Mouse (Mus musculus) limb, embryonic 10.5 days (tissue): Measurements from ENCODE around the gene Pcna. TPM values are rescaled to one million over a fixed set of nuclear protein-coding genes. Genes with fewer than 3 reads are reported as not detected.
"Not testable (repeated sequence)": the region's sequence is repeated elsewhere in the genome, so short reads cannot be mapped to it uniquely, and the experiment has no call there.

ENCODE experiments used
- DNase-seq: peaks from one replicate; pipeline ENCODE4 v3.0.0-alpha.2; 2017; ENCODE audit warnings: low spot score
- H3K27ac ChIP-seq: fragments of 300-500 bp; sonication (generic); 2 replicates; pipeline ENCODE4 v1.5.1; 2016; ENCODE audit warnings: mild to moderate bottlenecking
- H3K27me3 ChIP-seq: fragments of 300-500 bp; sonication (generic); 2 replicates; pipeline ENCODE4 v1.6.1; 2016; ENCODE audit warnings: low read depth, mild to moderate bottlenecking; ENCODE audit not compliant: poor library complexity, severe bottlenecking
- H3K36me3 ChIP-seq: fragments of 300-500 bp; sonication (generic); 2 replicates; pipeline ENCODE4 v1.6.1; 2016; ENCODE audit warnings: mild to moderate bottlenecking, moderate library complexity
- H3K4me1 ChIP-seq: fragments of 300-500 bp; sonication (generic); 2 replicates; pipeline ENCODE4 v1.6.1; 2016
- H3K4me3 ChIP-seq: fragments of 300-500 bp; sonication (generic); 2 replicates; pipeline ENCODE4 v1.5.1; 2016; ENCODE audit warnings: mild to moderate bottlenecking, moderate library complexity
- H3K9me3 ChIP-seq: fragments of 300-500 bp; sonication (generic); replicated peaks from 2 replicates; pipeline ENCODE4 v1.6.1; 2016; ENCODE audit warnings: mild to moderate bottlenecking
- WGBS: fragments of 180-500 bp; shearing (Covaris S2); methylation state at CpG from one replicate; pipeline ENCODE4 v1.1.7; 2016; 5-methylcytosine and 5-hydroxymethylcytosine counted together
- polyA plus RNA-seq: library from polyadenylated mRNA; unstranded; fragments of >200 nt; fragmentation: Nextera tagmentation; extraction: Ambion mirVana; gene quantifications from 2 replicates; pipeline ENCODE4 v1.2.1, GENCODE M21; 2016

Gene Pcna
- polyA plus RNA-seq = 401 and 431 TPM in 2 replicates

- H3K27ac ChIP-seq = peak within 1 kb of the TSS; percentile 91
- H3K4me3 ChIP-seq = peak within 1 kb of the TSS; percentile 65
- under 1% methylated on average over 79 of the region's 79 CpGs for WGBS
- H3K36me3 ChIP-seq = peaks cover 36% of the 10 kb centered on the region
- peaks cover 31% of the 10 kb centered on the region for H3K4me1 ChIP-seq
- H3K27me3 ChIP-seq = no peaks in the 10 kb centered on the region
- H3K9me3 ChIP-seq = no peaks in the 10 kb centered on the region
- peak; percentile 95 for DNase-seq
Measured at GRCm38 (mm10) chr2:132252542-132253528, at the start of gene Pcna. Pcna (minus strand) TSS chr2:132253314.

GRCm38 (mm10) chr2:132301436-132301835 is 48.3 kb upstream of the Pcna start:
- WGBS = 93% methylated on average over 4 of the region's 4 CpGs
- Histone ChIP-seq H3K27me3 (no peaks in the 10 kb centered on the region), H3K27ac (no peak overlapping the region), H3K9me3 (no peaks in the 10 kb centered on the region), H3K4me1 (no peaks in the 10 kb centered on the region), H3K36me3 (peaks cover 92% of the 10 kb centered on the region), H3K4me3 (no peak overlapping the region)
- DNase-seq = no peak

- no peaks in the 10 kb centered on the region for H3K27me3 ChIP-seq
- DNase-seq = no peak
- H3K4me1 ChIP-seq = no peaks in the 10 kb centered on the region
- no peak overlapping the region for H3K27ac ChIP-seq
- H3K36me3 ChIP-seq = peaks cover 99% of the 10 kb centered on the region
- H3K4me3 ChIP-seq = no peak overlapping the region
- WGBS = 93% methylated on average over 4 of the region's 4 CpGs
- H3K9me3 ChIP-seq = no peaks in the 10 kb centered on the region
Measured at GRCm38 (mm10) chr2:132298250-132298649, 45.1 kb upstream of the Pcna start.

GRCm38 (mm10) chr2:132293694-132294450 is 40.8 kb upstream of the Pcna start:
- no peak overlapping the region for H3K27ac ChIP-seq
- WGBS = 90% methylated on average over 10 of the region's 10 CpGs
- no peaks in the 10 kb centered on the region for H3K27me3 ChIP-seq
- no peaks in the 10 kb centered on the region for H3K9me3 ChIP-seq
- H3K4me3 ChIP-seq = no peak overlapping the region
- H3K36me3 ChIP-seq = peaks cover 58% of the 10 kb centered on the region
- no peak for DNase-seq
- peaks cover 7% of the 10 kb centered on the region for H3K4me1 ChIP-seq

DNA sequence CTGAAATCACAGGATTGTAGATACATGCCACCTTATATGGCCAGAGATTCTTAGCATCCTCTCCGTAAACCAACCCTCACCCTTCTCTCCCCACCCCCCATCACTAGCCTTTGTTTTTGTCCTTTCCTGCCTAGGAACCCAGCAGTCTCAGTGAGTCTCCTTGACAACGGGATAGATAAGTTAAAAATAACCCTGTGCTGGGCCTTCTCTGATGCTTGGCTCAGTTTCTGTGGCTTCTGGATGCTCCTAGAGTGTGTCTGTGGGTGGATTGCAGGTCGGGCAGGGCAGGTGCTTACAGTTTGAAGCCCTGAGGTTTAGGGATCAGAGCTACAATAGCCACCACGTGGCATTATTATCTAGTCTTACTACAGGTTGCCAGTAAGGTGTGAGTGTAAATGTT is 39.0 kb upstream of the Pcna start:
- 56% methylated on average over 4 of the region's 4 CpGs for WGBS
- no peak overlapping the region for H3K27ac ChIP-seq

GRCm38 (mm10) chr2:132291265-132291664 is 38.2 kb upstream of the Pcna start:
- Histone ChIP-seq H3K4me3 (no peak overlapping the region), H3K4me1 (peaks cover 7% of the 10 kb centered on the region), H3K27me3 (no peaks in the 10 kb centered on the region), H3K9me3 (no peaks in the 10 kb centered on the region), H3K27ac (no peak overlapping the region), H3K36me3 (peaks cover 32% of the 10 kb centered on the region)
- DNase-seq = no peak
- WGBS = 75% methylated on average over 3 of the region's 3 CpGs

More for the DNA sequence above, 39.0 kb upstream of the Pcna start:
- Histone ChIP-seq H3K4me3 (no peak overlapping the region), H3K36me3 (peaks cover 40% of the 10 kb centered on the region), H3K27me3 (no peaks in the 10 kb centered on the region), H3K4me1 (peaks cover 7% of the 10 kb centered on the region), H3K9me3 (no peaks in the 10 kb centered on the region)
- DNase-seq = no peak

DNA sequence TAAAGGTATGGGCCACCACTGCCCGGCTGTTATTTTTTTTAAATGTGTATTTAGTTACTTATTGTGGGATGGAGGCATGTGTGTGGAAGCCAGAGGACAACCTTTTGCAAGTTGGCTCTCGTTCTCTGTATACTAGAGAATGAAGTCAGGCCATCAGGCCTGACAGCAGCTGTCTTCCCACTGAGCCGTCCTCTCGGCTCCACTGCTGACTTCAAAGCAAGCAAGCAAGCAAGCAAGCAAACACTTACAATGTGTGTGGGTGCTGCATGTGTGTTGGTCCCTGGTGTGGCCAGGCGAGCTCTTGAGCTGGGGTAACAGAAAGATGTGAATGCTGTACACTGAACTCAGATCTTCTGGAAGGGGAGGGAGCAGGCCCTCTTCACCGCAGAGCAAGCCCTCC is 37.7 kb upstream of the Pcna start:
- WGBS = 82% methylated on average over 6 of the region's 6 CpGs
- Histone ChIP-seq H3K9me3 (no peaks in the 10 kb centered on the region), H3K27ac (no peak overlapping the region), H3K4me3 (no peak overlapping the region), H3K36me3 (peaks cover 27% of the 10 kb centered on the region), H3K27me3 (no peaks in the 10 kb centered on the region), H3K4me1 (peaks cover 7% of the 10 kb centered on the region)
- DNase-seq = no peak

- not testable (repeated sequence) for H3K9me3 ChIP-seq, H3K4me3 ChIP-seq, H3K27me3 ChIP-seq, H3K27ac ChIP-seq, DNase-seq
- WGBS = 85% methylated on average over 5 of the region's 7 CpGs
- H3K36me3 ChIP-seq = peaks cover 16% of the 10 kb centered on the region
- peaks cover 10% of the 10 kb centered on the region for H3K4me1 ChIP-seq
Measured at GRCm38 (mm10) chr2:132289213-132289612, 36.1 kb upstream of the Pcna start.

GRCm38 (mm10) chr2:132286376-132287076 is 33.4 kb upstream of the Pcna start:
- no peaks in the 10 kb centered on the region for H3K9me3 ChIP-seq
- H3K27ac ChIP-seq = no peak overlapping the region
- WGBS = 92% methylated on average over 9 of the region's 9 CpGs
- H3K4me3 ChIP-seq = no peak overlapping the region
- H3K36me3 ChIP-seq = 0 out of 2 replicates have a peak, but pooled peaks cover 4% of the 10 kb centered on the region
- no peak for DNase-seq
- H3K4me1 ChIP-seq = peaks cover 37% of the 10 kb centered on the region
- H3K27me3 ChIP-seq = no peaks in the 10 kb centered on the region

GRCm38 (mm10) chr2:132285722-132286121 is 32.6 kb upstream of the Pcna start:
- DNase-seq, H3K27ac ChIP-seq, H3K27me3 ChIP-seq, H3K9me3 ChIP-seq, H3K36me3 ChIP-seq, H3K4me3 ChIP-seq: not testable (repeated sequence)
- 90% methylated on average over 5 of the region's 5 CpGs for WGBS
- peaks cover 30% of the 10 kb centered on the region for H3K4me1 ChIP-seq

- peaks cover 30% of the 10 kb centered on the region for H3K4me1 ChIP-seq
- peaks cover 11% of the 10 kb centered on the region; the same call in 1 of the 2 replicates for H3K36me3 ChIP-seq
- WGBS = 81% methylated on average over 12 of the region's 12 CpGs
- no peak for DNase-seq
- H3K27ac ChIP-seq = peak overlapping the region; percentile 32; the same call in 1 of the 2 replicates
- H3K9me3 ChIP-seq = no peaks in the 10 kb centered on the region
- no peak overlapping the region for H3K4me3 ChIP-seq
- no peaks in the 10 kb centered on the region for H3K27me3 ChIP-seq
Measured at GRCm38 (mm10) chr2:132284492-132285139, 31.5 kb upstream of the Pcna start.
